Mouse (Mus musculus): ENCODE data around the gene Gak.

- TF ChIP-seq CTCF (IDR thresholded peaks at IDR 0.05; ENCODE audit: insufficient read depth, low read depth, low read length) (no peak), POLR2A (IDR thresholded peaks at IDR 0.05; ENCODE audit: insufficient read depth, low read depth, low read length) (no peak; the same call in 1 of the 2 replicates)
These were observed 79.4 kb downstream of the Gak start for GRCm38 (mm10) chr5:108550207-108550594.
